Mouse (Mus musculus) myocyte (in vitro differentiated cells): ENCODE results near the gene Gga3. TPM values are rescaled to one million over a fixed set of nuclear protein-coding genes. Genes with fewer than 3 reads are reported as not detected.
A peak's percentile ranks its signal among the peaks of the same experiment; 100 is the strongest.

ENCODE experiments used
- H3K27me3 ChIP-seq: one replicate; pipeline ENCODE4 v1.6.1; 2011; ENCODE audit not compliant: control insufficient read depth, insufficient read depth, insufficient read length
- H3K36me3 ChIP-seq: one replicate; pipeline ENCODE4 v1.6.1; 2011; ENCODE audit not compliant: control insufficient read depth, insufficient read depth
- H3K4me2 ChIP-seq: one replicate; pipeline ENCODE4 v1.6.1; 2011; ENCODE audit warnings: low read depth, control low read depth
- H3K4me3 ChIP-seq: one replicate; pipeline ENCODE4 v1.5.1; 2011; ENCODE audit warnings: mild to moderate bottlenecking, control low read depth, moderate library complexity
- H3K79me2 ChIP-seq: one replicate; pipeline ENCODE4 v1.6.1; 2011; ENCODE audit not compliant: control insufficient read depth, insufficient read depth
- H3ac ChIP-seq: one replicate; pipeline ENCODE4 v1.6.1; 2011; ENCODE audit not compliant: control insufficient read depth, insufficient read length
- CEBPB ChIP-seq: IDR thresholded peaks from 2 replicates; pipeline ENCODE4 v1.6.1; 2011; ENCODE audit warnings: mild to moderate bottlenecking, moderate library complexity; ENCODE audit not compliant: poor library complexity, insufficient read depth, severe bottlenecking
- E2F4 ChIP-seq: IDR thresholded peaks from one replicate; pipeline ENCODE4 v1.6.1; 2011; ENCODE audit warnings: mild to moderate bottlenecking, control low read depth, moderate library complexity; ENCODE audit not compliant: insufficient read depth
- MAX ChIP-seq: IDR thresholded peaks from one replicate; pipeline ENCODE4 v1.6.1; 2011; ENCODE audit warnings: low read depth, mild to moderate bottlenecking, control low read depth
- MYOD1 ChIP-seq, 3 experiments: IDR thresholded peaks; one replicate each; pipeline ENCODE4 v1.6.1; 2011; ENCODE audit warnings: control low read depth in 2 of 3, low read depth in 2 of 3, mild to moderate bottlenecking in 2 of 3, moderate library complexity in 1 of 3; ENCODE audit not compliant: insufficient read length in 2 of 3, control insufficient read depth in 1 of 3
- MYOG ChIP-seq, 3 experiments: IDR thresholded peaks; one replicate each; pipeline ENCODE4 v1.6.1; 2011; ENCODE audit warnings: control low read depth in 2 of 3, low read depth in 2 of 3, mild to moderate bottlenecking in 2 of 3; ENCODE audit not compliant: insufficient read length in 2 of 3, control insufficient read depth in 1 of 3, insufficient read depth in 1 of 3
- POLR2A ChIP-seq: IDR thresholded peaks from one replicate; pipeline ENCODE4 v1.6.1; 2011; ENCODE audit warnings: low read depth, mild to moderate bottlenecking, control low read depth, moderate library complexity; ENCODE audit not compliant: insufficient read length
- POLR2AphosphoS2 ChIP-seq: IDR thresholded peaks from one replicate; pipeline ENCODE4 v1.6.1; 2011; ENCODE audit warnings: low read depth, control low read depth; ENCODE audit not compliant: insufficient read length
- REST ChIP-seq: IDR thresholded peaks from one replicate; pipeline ENCODE4 v1.6.1; 2011; ENCODE audit warnings: mild to moderate bottlenecking, control low read depth, moderate library complexity; ENCODE audit not compliant: insufficient read depth, insufficient read length
- SRF ChIP-seq: IDR thresholded peaks from one replicate; pipeline ENCODE4 v1.6.1; 2011; ENCODE audit warnings: low read depth; ENCODE audit not compliant: control insufficient read depth, insufficient read length
- TCF12 ChIP-seq: IDR thresholded peaks from one replicate; pipeline ENCODE4 v1.6.1; 2011; ENCODE audit warnings: mild to moderate bottlenecking, control low read depth; ENCODE audit not compliant: poor library complexity, insufficient read depth, severe bottlenecking
- TCF3 ChIP-seq: IDR thresholded peaks from one replicate; pipeline ENCODE4 v1.6.1; 2011; ENCODE audit warnings: low read depth, control low read depth; ENCODE audit not compliant: insufficient read length
- USF1 ChIP-seq: IDR thresholded peaks from one replicate; pipeline ENCODE4 v1.6.1; 2011; ENCODE audit warnings: low read depth, mild to moderate bottlenecking, control low read depth, moderate library complexity
- polyA plus RNA-seq: library from polyadenylated mRNA; unstranded; fragments of >200 nt; fragmentation: generic; extraction: Trizol; gene quantifications from one replicate; pipeline ENCODE4 v1.2.1, GENCODE M21; 2012; ENCODE audit warnings: missing spikeins

Gga3 gene
- polyA plus RNA-seq, 1 experiment: 16.4 TPM

DNA sequence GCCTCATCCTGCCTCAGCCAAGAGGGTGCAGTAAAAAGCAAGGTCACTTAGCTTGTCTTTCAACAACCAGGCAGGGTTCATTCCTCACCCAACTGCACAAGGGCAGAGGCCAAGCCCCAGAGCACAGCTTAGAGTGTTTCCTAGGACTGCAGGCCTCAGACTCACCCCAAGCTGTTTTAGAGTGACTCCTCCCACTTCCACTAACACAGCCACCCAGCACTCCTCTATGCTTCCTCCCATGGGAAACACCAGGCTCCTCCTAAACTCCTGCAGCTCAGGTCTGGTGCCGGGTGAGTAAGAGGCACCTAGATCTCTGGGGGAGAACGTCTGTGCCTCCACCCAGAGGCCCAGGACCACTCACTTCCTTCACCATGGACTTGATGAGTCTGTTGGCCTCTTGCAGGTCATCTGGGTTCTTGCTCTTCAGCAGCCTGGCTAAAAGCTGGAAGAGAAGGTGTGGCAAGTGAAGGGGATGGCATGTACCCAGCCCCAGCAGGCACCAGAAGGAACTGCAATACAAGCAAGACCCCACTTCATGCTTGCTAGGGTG lies 13.2 kb downstream of the Gga3 start:
- H3K27me3 ChIP-seq: no peaks in the 10 kb centered on the region
- no peak overlapping the region for H3K4me3 ChIP-seq
- no peaks in the 10 kb centered on the region for H3K79me2 ChIP-seq
- peaks cover 25% of the 10 kb centered on the region for H3K36me3 ChIP-seq
- TF ChIP-seq MAX (no peak), MYOD1 (IDR thresholded peaks at IDR 0.05; ENCODE audit: control insufficient read depth in 1 of 3, insufficient read length in 2 of 3, low read depth in 2 of 3) (no peak), POLR2A (no peak), E2F4 (no peak), MYOG (IDR thresholded peaks at IDR 0.05; ENCODE audit: control insufficient read depth in 1 of 3, insufficient read depth in 1 of 3, insufficient read length in 2 of 3, low read depth in 2 of 3) (no peak), POLR2AphosphoS2 (no peak), USF1 (no peak), REST (no peak), TCF12 (no peak), SRF (no peak), TCF3 (no peak), CEBPB (no peak)
- no peak overlapping the region for H3ac ChIP-seq
- no peak overlapping the region for H3K4me2 ChIP-seq

- H3K36me3 ChIP-seq: peaks cover 43% of the 10 kb centered on the region
- TF ChIP-seq MYOD1 (IDR thresholded peaks at IDR 0.05; ENCODE audit: control insufficient read depth in 1 of 3, insufficient read length in 2 of 3, low read depth in 2 of 3): no peak
- no peaks in the 10 kb centered on the region for H3K79me2 ChIP-seq
- H3K4me2 ChIP-seq: no peak overlapping the region
- no peak overlapping the region for H3K4me3 ChIP-seq
- no peak overlapping the region for H3ac ChIP-seq
- H3K27me3 ChIP-seq: no peaks in the 10 kb centered on the region
Measured at GRCm38 (mm10) chr11:115587984-115588383, 15.9 kb downstream of the Gga3 start.

GRCm38 (mm10) chr11:115586403-115586802 lies 17.4 kb downstream of the Gga3 start:
- H3K36me3 ChIP-seq: peaks cover 48% of the 10 kb centered on the region
- H3K4me2 ChIP-seq: no peak overlapping the region
- no peak for TF ChIP-seq REST
- no peak overlapping the region for H3K4me3 ChIP-seq
- H3K27me3 ChIP-seq: no peaks in the 10 kb centered on the region
- no peaks in the 10 kb centered on the region for H3K79me2 ChIP-seq
- H3ac ChIP-seq: no peak overlapping the region

GRCm38 (mm10) chr11:115585573-115586100 lies 18.2 kb downstream of the Gga3 start:
- no peak overlapping the region for H3K4me3 ChIP-seq
- TF ChIP-seq POLR2AphosphoS2: no peak
- TF ChIP-seq POLR2A: peak; percentile 13
- no peak for TF ChIP-seq SRF
- no peak overlapping the region for H3ac ChIP-seq
- no peaks in the 10 kb centered on the region for H3K27me3 ChIP-seq
- no peak overlapping the region for H3K4me2 ChIP-seq
- H3K36me3 ChIP-seq: peaks cover 50% of the 10 kb centered on the region
- H3K79me2 ChIP-seq: no peaks in the 10 kb centered on the region

- H3K4me3 ChIP-seq: no peak overlapping the region
- no peaks in the 10 kb centered on the region for H3K27me3 ChIP-seq
- H3K4me2 ChIP-seq: no peak overlapping the region
- H3K79me2 ChIP-seq: no peaks in the 10 kb centered on the region
- H3ac ChIP-seq: no peak overlapping the region
- TF ChIP-seq SRF (no peak), MYOD1 (IDR thresholded peaks at IDR 0.05; ENCODE audit: control insufficient read depth in 1 of 3, insufficient read length in 2 of 3, low read depth in 2 of 3) (no peak), POLR2AphosphoS2 (peak; percentile 20)
- H3K36me3 ChIP-seq: peaks cover 54% of the 10 kb centered on the region
Measured at GRCm38 (mm10) chr11:115584376-115585073, 19.3 kb downstream of the Gga3 start.
